Mouse (Mus musculus) lung, embryonic 15.5 days (tissue): ENCODE results near the gene Spns3. TPM values are rescaled to one million over a fixed set of nuclear protein-coding genes. Genes with fewer than 3 reads are reported as not detected.

Experiments
- ATAC-seq: fragments of 200-750 bp; cut with Nextera tagmentation; 2 replicates; pipeline ENCODE4 v1.8.0; 2017; ENCODE audit warnings: moderate number of reproducible peaks, borderline replicate concordance; ENCODE audit not compliant: low FRiP score, low TSS enrichment; ENCODE audit errors: extremely low read depth
- H3K27ac ChIP-seq: fragments of 300-500 bp; sonication (generic); 2 replicates; pipeline ENCODE4 v1.5.1; 2015; ENCODE audit warnings: moderate library complexity, mild to moderate bottlenecking, inconsistent platforms
- H3K27me3 ChIP-seq: fragments of 300-500 bp; sonication (generic); 2 replicates; pipeline ENCODE4 v1.6.1; 2015; ENCODE audit warnings: inconsistent platforms
- H3K36me3 ChIP-seq: fragments of 300-500 bp; sonication (generic); 2 replicates; pipeline ENCODE4 v1.6.1; 2015; ENCODE audit warnings: inconsistent platforms
- H3K4me1 ChIP-seq: fragments of 300-500 bp; sonication (generic); 2 replicates; pipeline ENCODE4 v1.6.1; 2015; ENCODE audit warnings: inconsistent platforms
- H3K4me2 ChIP-seq: fragments of 300-500 bp; sonication (generic); 2 replicates; pipeline ENCODE4 v1.6.1; 2015; ENCODE audit warnings: inconsistent platforms, mild to moderate bottlenecking, moderate library complexity
- H3K4me3 ChIP-seq: fragments of 300-500 bp; sonication (generic); 2 replicates; pipeline ENCODE4 v1.5.1; 2015; ENCODE audit warnings: mild to moderate bottlenecking, inconsistent platforms
- H3K9ac ChIP-seq: fragments of 300-500 bp; sonication (generic); 2 replicates; pipeline ENCODE4 v1.6.1; 2015; ENCODE audit warnings: inconsistent platforms
- H3K9me3 ChIP-seq: fragments of 300-500 bp; sonication (generic); 2 replicates; pipeline ENCODE4 v1.6.1; 2016; ENCODE audit warnings: inconsistent platforms
- WGBS: fragments of 180-500 bp; shearing (Covaris S2); methylation state at CpG from one replicate; pipeline ENCODE4 v1.1.7; 2015; 5-methylcytosine and 5-hydroxymethylcytosine counted together
- polyA plus RNA-seq: library from polyadenylated mRNA; unstranded; fragments of >200 nt; fragmentation: Nextera tagmentation; extraction: Ambion mirVana; gene quantifications from 2 replicates; pipeline ENCODE4 v1.2.1, GENCODE M21; 2015

Gene Spns3
- polyA plus RNA-seq, 1 experiment from 2014 or later = 0.22 TPM

DNA sequence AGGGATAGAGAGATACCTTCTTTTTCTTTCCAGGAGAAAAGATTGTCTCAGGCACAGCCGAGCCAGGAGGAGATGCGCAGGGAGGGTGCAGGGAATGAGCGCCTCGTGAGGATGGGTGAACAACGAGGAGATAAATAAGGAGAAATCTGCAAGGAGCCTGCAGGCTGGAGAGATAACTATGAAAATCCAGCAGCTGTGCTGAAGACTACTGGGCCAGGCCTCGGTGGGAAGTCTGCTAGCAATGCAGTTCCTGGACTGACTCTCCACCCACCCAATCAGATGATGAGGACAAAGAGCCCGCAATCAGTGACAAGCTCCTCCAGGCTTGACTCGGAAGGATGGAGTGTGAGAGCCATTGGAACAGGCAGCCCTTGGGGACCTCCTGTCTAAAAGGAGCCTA, 48.1 kb downstream of the Spns3 start:
- Histone ChIP-seq H3K36me3 (no peaks in the 10 kb centered on the region), H3K27ac (no peak overlapping the region), H3K4me2 (no peak overlapping the region), H3K27me3 (no peaks in the 10 kb centered on the region), H3K9me3 (no peaks in the 10 kb centered on the region), H3K9ac (no peak overlapping the region), H3K4me3 (no peak overlapping the region), H3K4me1 (0 out of 2 replicates have a peak, but pooled peaks cover 5% of the 10 kb centered on the region)
- no peak for ATAC-seq
- 21% methylated on average over 8 of the region's 8 CpGs for WGBS

DNA sequence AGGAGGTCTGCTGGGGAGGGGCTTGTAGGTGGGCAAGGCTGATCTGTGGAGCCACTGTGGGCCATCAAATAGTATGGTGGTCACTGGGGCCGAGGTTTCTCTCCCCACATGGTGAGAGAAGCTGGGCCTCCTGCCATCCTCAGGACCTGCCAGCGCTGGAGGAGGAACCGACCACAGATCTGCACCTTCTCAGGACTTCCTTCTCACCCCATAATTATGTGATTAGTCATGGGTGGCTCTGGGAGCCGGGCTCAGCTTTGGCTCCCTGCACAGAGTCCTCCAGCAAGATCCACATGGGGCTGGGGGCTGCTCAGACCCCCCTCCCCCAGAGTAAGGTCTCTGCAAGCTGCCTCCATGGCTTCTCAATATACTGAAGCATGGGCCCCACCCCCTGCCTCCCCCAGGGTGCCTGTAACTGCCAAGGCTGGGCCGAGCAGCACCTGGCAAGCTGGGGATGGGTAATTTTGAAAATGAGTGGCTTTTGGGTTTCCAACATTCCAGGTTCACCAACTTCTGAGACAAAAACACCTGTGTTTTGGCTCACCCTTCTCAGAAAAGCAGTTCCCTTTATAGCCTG, 48.8 kb downstream of the Spns3 start:
- H3K4me2 ChIP-seq = no peak overlapping the region
- H3K4me3 ChIP-seq = no peak overlapping the region
- ATAC-seq = no peak
- no peak overlapping the region for H3K9ac ChIP-seq
- H3K27me3 ChIP-seq = no peaks in the 10 kb centered on the region
- WGBS = 28% methylated on average over 5 of the region's 5 CpGs
- 0 out of 2 replicates have a peak, but pooled peaks cover 5% of the 10 kb centered on the region for H3K4me1 ChIP-seq
- no peak overlapping the region for H3K27ac ChIP-seq
- H3K36me3 ChIP-seq = no peaks in the 10 kb centered on the region
- no peaks in the 10 kb centered on the region for H3K9me3 ChIP-seq

GRCm38 (mm10) chr11:72500139-72500538, 50.2 kb downstream of the Spns3 start:
- H3K4me3 ChIP-seq = no peak overlapping the region
- H3K27ac ChIP-seq = no peak overlapping the region
- H3K9me3 ChIP-seq = no peaks in the 10 kb centered on the region
- 92% methylated on average over 4 of the region's 4 CpGs for WGBS
- no peaks in the 10 kb centered on the region for H3K27me3 ChIP-seq
- H3K36me3 ChIP-seq = no peaks in the 10 kb centered on the region
- no peak overlapping the region for H3K9ac ChIP-seq
- no peak overlapping the region for H3K4me2 ChIP-seq
- ATAC-seq = no peak
- 0 out of 2 replicates have a peak, but pooled peaks cover 5% of the 10 kb centered on the region for H3K4me1 ChIP-seq

DNA sequence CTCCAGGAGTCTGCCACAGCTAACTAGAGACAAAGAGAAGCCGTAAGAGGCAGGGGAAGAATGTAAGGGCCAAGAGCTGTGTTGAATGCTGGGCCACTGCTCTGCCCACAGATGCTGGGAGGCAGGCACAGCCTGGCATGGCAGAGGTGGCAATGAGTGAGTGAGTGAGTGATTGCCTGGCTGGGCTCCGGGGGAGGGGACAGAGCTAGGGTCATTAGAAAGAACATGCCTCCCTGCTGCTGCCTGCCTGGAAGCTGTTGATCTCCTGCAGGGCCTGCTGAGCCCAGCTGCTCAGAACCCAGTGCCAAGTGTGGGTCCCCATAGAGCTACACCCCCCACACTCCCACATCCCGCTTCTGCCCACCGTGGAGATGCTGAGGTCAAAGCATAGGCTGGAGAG, 52.9 kb downstream of the Spns3 start:
- no peaks in the 10 kb centered on the region for H3K36me3 ChIP-seq
- WGBS = 20% methylated on average over 4 of the region's 4 CpGs
- H3K27ac ChIP-seq = no peak overlapping the region
- no peaks in the 10 kb centered on the region for H3K9me3 ChIP-seq
- no peak overlapping the region for H3K4me3 ChIP-seq
- H3K4me2 ChIP-seq = no peak overlapping the region
- 0 out of 2 replicates have a peak, but pooled peaks cover 3% of the 10 kb centered on the region for H3K27me3 ChIP-seq
- no peak for ATAC-seq
- no peak overlapping the region for H3K9ac ChIP-seq
- H3K4me1 ChIP-seq = no peaks in the 10 kb centered on the region

- no peak for ATAC-seq
- Histone ChIP-seq H3K27ac (no peak overlapping the region), H3K4me1 (no peaks in the 10 kb centered on the region), H3K4me3 (no peak overlapping the region), H3K4me2 (no peak overlapping the region), H3K36me3 (no peaks in the 10 kb centered on the region), H3K9me3 (no peaks in the 10 kb centered on the region), H3K27me3 (0 out of 2 replicates have a peak, but pooled peaks cover 3% of the 10 kb centered on the region), H3K9ac (no peak overlapping the region)
- 52% methylated on average over 1 of the region's 1 CpGs for WGBS
Measured at GRCm38 (mm10) chr11:72496775-72497174, 53.5 kb downstream of the Spns3 start.

- no peak overlapping the region for H3K4me3 ChIP-seq
- H3K27me3 ChIP-seq = 0 out of 2 replicates have a peak, but pooled peaks cover 3% of the 10 kb centered on the region
- H3K9ac ChIP-seq = no peak overlapping the region
- H3K27ac ChIP-seq = no peak overlapping the region
- no peaks in the 10 kb centered on the region for H3K9me3 ChIP-seq
- no peaks in the 10 kb centered on the region for H3K36me3 ChIP-seq
- 48% methylated on average over 3 of the region's 3 CpGs for WGBS
- no peak for ATAC-seq
- no peaks in the 10 kb centered on the region for H3K4me1 ChIP-seq
- no peak overlapping the region for H3K4me2 ChIP-seq
Measured at GRCm38 (mm10) chr11:72496066-72496465, 54.2 kb downstream of the Spns3 start.

- no peaks in the 10 kb centered on the region for H3K36me3 ChIP-seq
- no peak overlapping the region for H3K9ac ChIP-seq
- 47% methylated on average over 8 of the region's 8 CpGs for WGBS
- H3K4me3 ChIP-seq = no peak overlapping the region
- no peak overlapping the region for H3K4me2 ChIP-seq
- peaks cover 1% of the 10 kb centered on the region for H3K4me1 ChIP-seq
- H3K27ac ChIP-seq = no peak overlapping the region
- no peaks in the 10 kb centered on the region for H3K9me3 ChIP-seq
- H3K27me3 ChIP-seq = peaks cover 3% of the 10 kb centered on the region; the same call in 1 of the 2 replicates
- no peak for ATAC-seq
Measured at GRCm38 (mm10) chr11:72494046-72494988, 56.0 kb downstream of the Spns3 start.

GRCm38 (mm10) chr11:72491130-72491960, 59.0 kb downstream of the Spns3 start:
- no peak for ATAC-seq
- H3K4me2 ChIP-seq = no peak overlapping the region
- peaks cover 24% of the 10 kb centered on the region for H3K27me3 ChIP-seq
- WGBS = 59% methylated on average over 15 of the region's 15 CpGs
- no peak overlapping the region for H3K4me3 ChIP-seq
- H3K36me3 ChIP-seq = no peaks in the 10 kb centered on the region
- H3K4me1 ChIP-seq = peaks cover 21% of the 10 kb centered on the region
- no peak overlapping the region for H3K27ac ChIP-seq
- H3K9ac ChIP-seq = no peak overlapping the region
- H3K9me3 ChIP-seq = no peaks in the 10 kb centered on the region

DNA sequence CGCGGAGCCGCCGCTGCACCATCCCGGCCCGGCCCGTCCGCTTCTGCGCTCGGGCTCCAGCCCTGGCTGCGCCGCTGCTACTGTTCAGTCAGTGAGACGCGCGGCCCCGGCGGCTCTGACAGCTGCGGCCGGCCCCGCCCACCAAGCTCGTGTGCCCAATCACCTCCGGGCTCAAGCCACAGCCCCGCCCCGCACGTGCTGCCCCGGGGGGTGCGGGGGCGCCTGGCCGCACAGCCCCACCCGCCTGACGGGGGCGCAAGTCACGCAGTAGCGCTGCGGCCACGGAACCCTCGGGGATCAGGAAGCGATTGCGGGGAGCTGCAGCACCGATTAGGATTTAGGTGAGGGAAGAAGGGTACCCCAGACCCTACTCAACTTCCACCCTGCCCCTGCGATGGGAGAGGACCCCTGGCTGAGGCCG, 60.4 kb downstream of the Spns3 start, which contains the start of gene Spns2:
Gene Spns2 (minus strand): TSS at position 24 of the 421 bp plus-strand sequence.
- H3K9me3 ChIP-seq = no peaks in the 10 kb centered on the region
- peak; percentile 91 for ATAC-seq
- peak within 1 kb of the TSS; percentile 67 for H3K4me3 ChIP-seq
- peak within 1 kb of the TSS; percentile 45 for H3K27ac ChIP-seq
- peaks cover 34% of the 10 kb centered on the region for H3K4me1 ChIP-seq
- peak within 1 kb of the TSS; percentile 49 for H3K9ac ChIP-seq
- peak within 1 kb of the TSS; percentile 99 for H3K4me2 ChIP-seq
- H3K36me3 ChIP-seq = no peaks in the 10 kb centered on the region
- H3K27me3 ChIP-seq = peaks cover 24% of the 10 kb centered on the region
- WGBS = under 1% methylated on average over 42 of the region's 42 CpGs

DNA sequence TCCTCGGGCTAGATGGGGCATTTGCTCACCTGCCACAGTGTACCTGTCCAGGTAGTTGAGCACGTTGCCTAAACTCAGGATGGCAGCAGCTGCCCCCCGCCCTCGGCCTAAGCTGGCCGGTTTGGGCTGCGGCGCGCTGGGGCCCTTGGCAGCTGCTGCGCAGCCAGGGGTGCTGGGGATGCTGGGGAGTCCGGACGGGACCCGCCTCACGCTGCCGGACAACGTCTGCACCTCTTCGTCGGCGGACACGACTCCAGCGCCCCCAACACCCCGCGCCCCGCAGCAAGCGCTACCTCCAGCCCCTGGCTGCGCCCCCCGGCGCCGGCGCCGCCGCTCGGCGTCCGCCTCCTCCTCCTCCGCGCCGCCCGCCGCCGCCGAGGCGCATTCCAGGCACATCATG, 60.9 kb downstream of the Spns3 start:
- H3K36me3 ChIP-seq = no peaks in the 10 kb centered on the region

GRCm38 (mm10) chr11:72488753-72489271, 61.5 kb downstream of the Spns3 start:
- Histone ChIP-seq H3K9me3 (no peaks in the 10 kb centered on the region), H3K4me2 (peak overlapping the region; percentile 99), H3K9ac (peak overlapping the region; percentile 49), H3K27ac (peak overlapping the region; percentile 45; the same call in 1 of the 2 replicates), H3K27me3 (peaks cover 24% of the 10 kb centered on the region), H3K4me3 (peak overlapping the region; percentile 67), H3K4me1 (peaks cover 40% of the 10 kb centered on the region), H3K36me3 (no peaks in the 10 kb centered on the region)
- 0% methylated on average over 38 of the region's 38 CpGs for WGBS
- no peak for ATAC-seq

More for the DNA sequence above, 60.9 kb downstream of the Spns3 start:
- peak; percentile 6; the same call in 1 of the 2 replicates for ATAC-seq
- Histone ChIP-seq H3K9me3 (no peaks in the 10 kb centered on the region), H3K4me1 (peaks cover 39% of the 10 kb centered on the region), H3K4me2 (peak overlapping the region; percentile 99), H3K27me3 (peaks cover 24% of the 10 kb centered on the region), H3K4me3 (peak overlapping the region; percentile 67), H3K9ac (peak overlapping the region; percentile 49), H3K27ac (no peak overlapping the region; the same call in 1 of the 2 replicates)
- 1% methylated on average over 19 of the region's 42 CpGs for WGBS
